Mouse (Mus musculus) limb, embryonic 11.5 days (tissue): ENCODE results near the gene Tcl1b4. TPM values are rescaled to one million over a fixed set of nuclear protein-coding genes. Genes with fewer than 3 reads are reported as not detected.
"Not testable (repeated sequence)": the region's sequence is repeated elsewhere in the genome, so short reads cannot be mapped to it uniquely, and the experiment has no call there.

Experiments
- ATAC-seq: fragments of 200-750 bp; cut with Nextera tagmentation; 2 replicates; pipeline ENCODE4 v1.8.0; 2017; ENCODE audit warnings: low read depth; ENCODE audit not compliant: insufficient number of reproducible peaks, low FRiP score, low TSS enrichment
- DNase-seq: peaks from one replicate; pipeline ENCODE4 v3.0.0-alpha.2; 2015; ENCODE audit warnings: low spot score
- H3K27ac ChIP-seq: fragments of 300-500 bp; sonication (generic); replicated peaks from 2 replicates; pipeline ENCODE4 v1.5.1; 2014; ENCODE audit warnings: low read depth, mild to moderate bottlenecking, low read length
- H3K27me3 ChIP-seq: fragments of 300-500 bp; sonication (generic); 2 replicates; pipeline ENCODE4 v1.6.1; 2014; ENCODE audit warnings: mild to moderate bottlenecking, low read length, mixed read lengths; ENCODE audit not compliant: control insufficient read depth, insufficient read depth
- H3K36me3 ChIP-seq: fragments of 300-500 bp; sonication (generic); 2 replicates; pipeline ENCODE4 v1.6.1; 2014; ENCODE audit warnings: mild to moderate bottlenecking, low read length, moderate library complexity, mixed read lengths; ENCODE audit not compliant: control insufficient read depth, insufficient read depth
- H3K4me1 ChIP-seq: fragments of 300-500 bp; sonication (generic); 2 replicates; pipeline ENCODE4 v1.6.1; 2014; ENCODE audit warnings: low read length, mixed read lengths; ENCODE audit not compliant: control insufficient read depth, insufficient read depth
- H3K4me2 ChIP-seq: fragments of 300-500 bp; sonication (generic); 2 replicates; pipeline ENCODE4 v1.6.1; 2014; ENCODE audit warnings: low read depth, mild to moderate bottlenecking, moderate library complexity; ENCODE audit not compliant: severe bottlenecking
- H3K4me3 ChIP-seq: fragments of 300-500 bp; sonication (generic); 2 replicates; pipeline ENCODE4 v1.5.1; 2014; ENCODE audit warnings: low read depth, low read length
- H3K9ac ChIP-seq: fragments of 300-500 bp; sonication (generic); 2 replicates; pipeline ENCODE4 v1.6.1; 2014; ENCODE audit warnings: mild to moderate bottlenecking, low read length
- H3K9me3 ChIP-seq: fragments of 300-500 bp; sonication (generic); 2 replicates; pipeline ENCODE4 v1.6.1; 2016; ENCODE audit warnings: low read length; ENCODE audit not compliant: control insufficient read depth
- WGBS: fragments of 180-500 bp; shearing (Covaris S2); extraction: QIAGEN DNeasy Blood & Tissue Kit; methylation state at CpG from one replicate; pipeline ENCODE4 v1.1.7; 2014; 5-methylcytosine and 5-hydroxymethylcytosine counted together
- polyA plus RNA-seq: library from polyadenylated mRNA; unstranded; fragments of >200 nt; fragmentation: Nextera tagmentation; extraction: Ambion mirVana; gene quantifications from 2 replicates; pipeline ENCODE4 v1.2.1, GENCODE M21; 2014

Gene Tcl1b4
- not detected in 2 replicates for polyA plus RNA-seq

- 79% methylated on average over 1 of the region's 1 CpGs for WGBS
- not testable (repeated sequence) for H3K9me3 ChIP-seq, H3K27me3 ChIP-seq, H3K4me2 ChIP-seq, H3K27ac ChIP-seq, H3K36me3 ChIP-seq, DNase-seq, H3K9ac ChIP-seq, ATAC-seq, H3K4me1 ChIP-seq, H3K4me3 ChIP-seq
These were observed at the start of gene Tcl1b4 for GRCm38 (mm10) chr12:105201657-105202056. Tcl1b4 (plus strand) TSS chr12:105201957.

- H3K9ac ChIP-seq, ATAC-seq, H3K27me3 ChIP-seq, DNase-seq, H3K9me3 ChIP-seq, H3K4me3 ChIP-seq, H3K36me3 ChIP-seq, H3K4me1 ChIP-seq, H3K27ac ChIP-seq, H3K4me2 ChIP-seq: not testable (repeated sequence)
- WGBS, result 83% methylated on average over 4 of the region's 4 CpGs
These were observed 46.5 kb upstream of the Tcl1b4 start for GRCm38 (mm10) chr12:105155286-105155685.

- H3K36me3 ChIP-seq, result no peaks in the 10 kb centered on the region
- no peaks in the 10 kb centered on the region for H3K27me3 ChIP-seq
- WGBS, result 85% methylated on average over 6 of the region's 6 CpGs
- H3K4me1 ChIP-seq, result no peaks in the 10 kb centered on the region
- no peak overlapping the region for H3K27ac ChIP-seq
- no peak overlapping the region for H3K4me3 ChIP-seq
- no peak for DNase-seq
- no peak overlapping the region for H3K9ac ChIP-seq
- ATAC-seq, result no peak
- no peaks in the 10 kb centered on the region for H3K9me3 ChIP-seq
- no peak overlapping the region for H3K4me2 ChIP-seq
These were observed 42.9 kb upstream of the Tcl1b4 start for GRCm38 (mm10) chr12:105158842-105159241.

- ATAC-seq (no peak), DNase-seq (no peak)
- H3K36me3 ChIP-seq, result no peaks in the 10 kb centered on the region
- H3K27ac ChIP-seq, result no peak within 1 kb of the TSS
- 69% methylated on average over 4 of the region's 4 CpGs for WGBS
- H3K9ac ChIP-seq, result no peak within 1 kb of the TSS
- H3K27me3 ChIP-seq, result no peaks in the 10 kb centered on the region
- no peak within 1 kb of the TSS for H3K4me2 ChIP-seq
- no peaks in the 10 kb centered on the region for H3K9me3 ChIP-seq
- H3K4me1 ChIP-seq, result no peaks in the 10 kb centered on the region
- H3K4me3 ChIP-seq, result no peak within 1 kb of the TSS
These were observed 42.4 kb upstream of the Tcl1b4 start, which contains the start of gene Tcl1b1 for GRCm38 (mm10) chr12:105159390-105159789. Tcl1b1 (plus strand) TSS chr12:105159690.

- Histone ChIP-seq H3K4me1 (no peaks in the 10 kb centered on the region), H3K9ac (no peak overlapping the region), H3K27ac (no peak overlapping the region), H3K4me3 (no peak overlapping the region), H3K4me2 (no peak overlapping the region), H3K9me3 (no peaks in the 10 kb centered on the region), H3K27me3 (no peaks in the 10 kb centered on the region), H3K36me3 (no peaks in the 10 kb centered on the region)
- WGBS, result 70% methylated on average over 3 of the region's 3 CpGs
- DNase-seq (no peak), ATAC-seq (no peak)
These were observed 35.0 kb upstream of the Tcl1b4 start for GRCm38 (mm10) chr12:105166734-105167133.

- no peaks in the 10 kb centered on the region for H3K9me3 ChIP-seq
- no peak overlapping the region for H3K9ac ChIP-seq
- H3K27ac ChIP-seq, result no peak overlapping the region
- no peak for ATAC-seq
- no peaks in the 10 kb centered on the region for H3K4me1 ChIP-seq
- H3K36me3 ChIP-seq, result no peaks in the 10 kb centered on the region
- 82% methylated on average over 2 of the region's 2 CpGs for WGBS
- no peak overlapping the region for H3K4me3 ChIP-seq
- no peak for DNase-seq
- no peaks in the 10 kb centered on the region for H3K27me3 ChIP-seq
- H3K4me2 ChIP-seq, result no peak overlapping the region
These were observed 28.4 kb upstream of the Tcl1b4 start for GRCm38 (mm10) chr12:105173366-105173765.

GRCm38 (mm10) chr12:105174318-105174717 is 27.4 kb upstream of the Tcl1b4 start:
- H3K4me1 ChIP-seq, H3K9ac ChIP-seq, DNase-seq, H3K36me3 ChIP-seq, H3K9me3 ChIP-seq, H3K4me3 ChIP-seq, ATAC-seq, H3K4me2 ChIP-seq, H3K27ac ChIP-seq, H3K27me3 ChIP-seq: not testable (repeated sequence)
- WGBS, result 32% methylated on average over 2 of the region's 2 CpGs

- not testable (repeated sequence) for H3K4me2 ChIP-seq, H3K4me3 ChIP-seq, ATAC-seq, H3K36me3 ChIP-seq, H3K9me3 ChIP-seq, H3K27me3 ChIP-seq, H3K9ac ChIP-seq, DNase-seq, H3K27ac ChIP-seq, H3K4me1 ChIP-seq
- WGBS, result 69% methylated on average over 3 of the region's 3 CpGs
These were observed 25.7 kb upstream of the Tcl1b4 start, which contains the start of gene Tcl1b5 for GRCm38 (mm10) chr12:105176044-105176443. Tcl1b5 (plus strand) TSS chr12:105176344.

GRCm38 (mm10) chr12:105181040-105181644 is 20.6 kb upstream of the Tcl1b4 start:
- WGBS, result 70% methylated on average over 4 of the region's 4 CpGs
- not testable (repeated sequence) for H3K4me3 ChIP-seq, ATAC-seq, DNase-seq, H3K36me3 ChIP-seq, H3K4me2 ChIP-seq, H3K9me3 ChIP-seq, H3K9ac ChIP-seq, H3K27ac ChIP-seq, H3K27me3 ChIP-seq, H3K4me1 ChIP-seq
